Mouse (Mus musculus) MEL (cell line): ENCODE data around the gene Bglap. TPM values are rescaled to one million over a fixed set of nuclear protein-coding genes. Genes with fewer than 3 reads are reported as not detected.
"Not testable (repeated sequence)": the region's sequence is repeated elsewhere in the genome, so short reads cannot be mapped to it uniquely, and the experiment has no call there.

Experiments
- DNase-seq: peaks from one replicate; pipeline ENCODE4 v3.0.0; 2011; ENCODE audit warnings: low read depth, low spot score
- H3K27ac ChIP-seq: 2 replicates; pipeline ENCODE4 v1.5.1; 2012; ENCODE audit warnings: low read depth, mild to moderate bottlenecking, control low read depth, low read length, moderate library complexity; ENCODE audit not compliant: control insufficient read depth
- H3K27me3 ChIP-seq, 2 experiments: fragments of 150-350 bp in 1 of 2; sonication (generic) in 1 of 2; 2 replicates each; pipeline ENCODE4 v1.6.1; 2012; ENCODE audit warnings: low read length in 2 of 2, mild to moderate bottlenecking in 2 of 2, improper control_type of control experiment in 1 of 2, moderate library complexity in 1 of 2; ENCODE audit not compliant: insufficient read depth in 2 of 2, control insufficient read depth in 1 of 2
- H3K36me3 ChIP-seq, 2 experiments: 2 replicates each; pipeline ENCODE4 v1.6.1; 2012 to 2014; ENCODE audit warnings: low read length in 2 of 2, improper control_type of control experiment in 1 of 2, inconsistent platforms in 1 of 2, mild to moderate bottlenecking in 1 of 2; ENCODE audit not compliant: insufficient read depth in 2 of 2, control insufficient read depth in 1 of 2
- H3K4me1 ChIP-seq, 2 experiments: fragments of 150-350 bp in 1 of 2; sonication (generic) in 1 of 2; 2 replicates each; pipeline ENCODE4 v1.6.1; 2012; ENCODE audit warnings: low read length in 2 of 2, improper control_type of control experiment in 1 of 2, mild to moderate bottlenecking in 1 of 2; ENCODE audit not compliant: insufficient read depth in 2 of 2, control insufficient read depth in 1 of 2
- H3K4me3 ChIP-seq, 2 experiments: fragments of 150-350 bp in 1 of 2; sonication (generic) in 1 of 2; 2 replicates each; pipeline ENCODE4 v1.5.1; 2012; ENCODE audit warnings: low read depth in 2 of 2, low read length in 2 of 2, mild to moderate bottlenecking in 2 of 2, moderate library complexity in 2 of 2, control low read depth in 1 of 2, improper control_type of control experiment in 1 of 2; ENCODE audit not compliant: control insufficient read depth in 1 of 2, insufficient read depth in 1 of 2
- H3K79me2 ChIP-seq: 2 replicates; pipeline ENCODE4 v1.6.1; 2012; ENCODE audit warnings: mild to moderate bottlenecking, low read length, moderate library complexity; ENCODE audit not compliant: control insufficient read depth, poor library complexity, insufficient read depth
- H3K9ac ChIP-seq: 2 replicates; pipeline ENCODE4 v1.6.1; 2012; ENCODE audit warnings: low read depth, mild to moderate bottlenecking, control low read depth, low read length, moderate library complexity; ENCODE audit not compliant: control insufficient read depth, poor library complexity, severe bottlenecking
- H3K9me3 ChIP-seq: fragments of 150-350 bp; sonication (generic); replicated peaks from 2 replicates; pipeline ENCODE4 v1.6.1; 2012; ENCODE audit warnings: mild to moderate bottlenecking, low read length, improper control_type of control experiment, moderate library complexity; ENCODE audit not compliant: insufficient read depth
- CTCF ChIP-seq, 3 experiments: IDR thresholded peaks in 2 of 3; conservative IDR thresholded peaks in 1 of 3; 2 replicates each; pipeline ENCODE4 v1.5.1; 2011 to 2012; ENCODE audit warnings: low read length in 3 of 3, low read depth in 2 of 3, mild to moderate bottlenecking in 2 of 3, improper control_type of control experiment in 1 of 3, inconsistent platforms in 1 of 3, mixed read lengths in 1 of 3, moderate library complexity in 1 of 3; ENCODE audit not compliant: control insufficient read depth in 1 of 3, insufficient read depth in 1 of 3, poor library complexity in 1 of 3, severe bottlenecking in 1 of 3
- ELF1 ChIP-seq: IDR thresholded peaks from 2 replicates; pipeline ENCODE4 v1.6.1; 2014; ENCODE audit warnings: low read depth, mild to moderate bottlenecking, inconsistent platforms, low read length, improper control_type of control experiment, moderate library complexity
- EP300 ChIP-seq, 2 experiments: IDR thresholded peaks; 2 replicates each; pipeline ENCODE4 v1.6.1; 2011; ENCODE audit warnings: improper control_type of control experiment in 2 of 2, low read length in 2 of 2, low read depth in 1 of 2, mild to moderate bottlenecking in 1 of 2
- ETS1 ChIP-seq: IDR thresholded peaks from 2 replicates; pipeline ENCODE4 v1.6.1; 2012; ENCODE audit warnings: low read depth, mild to moderate bottlenecking, inconsistent platforms, low read length, improper control_type of control experiment, moderate library complexity
- GATA1 ChIP-seq: IDR thresholded peaks from 2 replicates; pipeline ENCODE4 v1.6.1; 2011; ENCODE audit warnings: low read depth, low read length, improper control_type of control experiment
- MYB ChIP-seq: IDR thresholded peaks from 2 replicates; pipeline ENCODE4 v1.6.1; 2011; ENCODE audit warnings: mild to moderate bottlenecking, low read depth, low read length, improper control_type of control experiment
- RAD21 ChIP-seq: IDR thresholded peaks from 2 replicates; pipeline ENCODE4 v1.6.1; 2011; ENCODE audit warnings: mild to moderate bottlenecking, low read depth, low read length, improper control_type of control experiment
- SMC3 ChIP-seq: IDR thresholded peaks from 2 replicates; pipeline ENCODE4 v1.6.1; 2011; ENCODE audit warnings: low read depth, low read length, improper control_type of control experiment
- TCF12 ChIP-seq: IDR thresholded peaks from 2 replicates; pipeline ENCODE4 v1.6.1; 2014; ENCODE audit warnings: low read depth, mild to moderate bottlenecking, inconsistent platforms, low read length, improper control_type of control experiment, moderate library complexity
- polyA plus RNA-seq, 2 experiments: library from polyadenylated mRNA; stranded (reverse) in 1 of 2; unstranded in 1 of 2; fragments of >175 nt in 1 of 2; fragments of >200 nt in 1 of 2; gene quantifications; 2 replicates each; pipeline versions ENCODE4 v1.2.1 to v1.2.4; 2012; ENCODE audit warnings: low replicate concordance in 2 of 2, low read depth in 1 of 2; ENCODE audit not compliant: insufficient read length in 2 of 2, insufficient read depth in 1 of 2, missing spikeins in 1 of 2
- total RNA-seq: library from RNA; depleted of rRNA; stranded (reverse); fragments of 300-350 nt; gene quantifications from 2 replicates; pipeline ENCODE4 v1.2.3, GENCODE M21; 2012; rRNA removed

Gene Bglap
- total RNA-seq (not detected in 2 replicates), polyA plus RNA-seq (under 1 TPM in 1 of 2 experiments, not detected in 1; 0.17 TPM)

- Histone ChIP-seq H3K4me1 (peaks cover 2 to 6% of the 10 kb centered on the region in 2 experiments; a peak in 3 of 4 replicates), H3K9ac (no peak within 1 kb of the TSS), H3K9me3 (no peaks in the 10 kb centered on the region), H3K27me3 (no peaks in the 10 kb centered on the region), H3K36me3 (peaks cover 0 to 2% of the 10 kb centered on the region in 2 experiments; a peak in 1 of 4 replicates), H3K27ac (no peak within 1 kb of the TSS), H3K4me3 (no peak within 1 kb of the TSS), H3K79me2 (no peaks in the 10 kb centered on the region)
- DNase-seq, result no peak
- TF ChIP-seq ELF1 (no peak), ETS1 (no peak)
These were observed at the start of gene Bglap for GRCm38 (mm10) chr3:88384364-88384763. Gene Bglap (minus strand): TSS chr3:88384464.

GRCm38 (mm10) chr3:88428639-88429038 lies 44.4 kb upstream of the Bglap start:
- TF ChIP-seq RAD21 (peak; percentile 38), CTCF (IDR thresholded peaks at IDR 0.05 in 2 of 3, conservative IDR thresholded peaks at IDR 0.05 in 1 of 3; ENCODE audit: control insufficient read depth in 1 of 3, insufficient read depth in 1 of 3, low read depth in 2 of 3, low read length in 3 of 3, poor library complexity in 1 of 3, severe bottlenecking in 1 of 3) (peak in 2 of 3 experiments; percentile 12 to 27; a peak in 2 of 6 replicates), SMC3 (peak; percentile 26)
- TF ChIP-seq, all 39 proteins: peak for 3; not testable (repeated sequence) for 36
- Histone ChIP-seq H3K36me3 (peaks cover 0 to 21% of the 10 kb centered on the region in 2 experiments; a peak in 2 of 4 replicates), H3K79me2 (peaks cover 11% of the 10 kb centered on the region), H3K4me1 (peaks cover 15 to 20% of the 10 kb centered on the region in 2 experiments)
- not testable (repeated sequence) for DNase-seq, H3K4me3 ChIP-seq, H3K27me3 ChIP-seq, H3K9me3 ChIP-seq, H3K9ac ChIP-seq, H3K27ac ChIP-seq

- H3K27ac ChIP-seq, result peak overlapping the region; percentile 1; the same call in 1 of the 2 replicates
- peaks cover 0 to 25% of the 10 kb centered on the region in 2 experiments; a peak in 2 of 4 replicates for H3K36me3 ChIP-seq
- no peak overlapping the region for H3K9ac ChIP-seq
- H3K27me3 ChIP-seq, result no peaks in the 10 kb centered on the region
- TF ChIP-seq MYB (no peak), RAD21 (no peak), EP300 (IDR thresholded peaks at IDR 0.05; ENCODE audit: low read depth in 1 of 2, low read length in 2 of 2) (0 out of 4 replicates have a peak, but pooled peaks of 1 of the 2 experiments have one; percentile 8), TCF12 (peak; percentile 33; the same call in 1 of the 2 replicates), GATA1 (peak; percentile 36; the same call in 1 of the 2 replicates), ETS1 (peak; percentile 81)
- peaks cover 15 to 29% of the 10 kb centered on the region in 2 experiments for H3K4me1 ChIP-seq
- DNase-seq, result peak; percentile 63
- H3K9me3 ChIP-seq, result no peaks in the 10 kb centered on the region
- H3K4me3 ChIP-seq, result peak overlapping the region; percentile 3 to 20; a peak in 1 of 4 replicates
- peaks cover 19% of the 10 kb centered on the region for H3K79me2 ChIP-seq
These were observed 43.2 kb upstream of the Bglap start for GRCm38 (mm10) chr3:88427342-88427905.
